Mouse (Mus musculus): ENCODE measurements around the gene Pck1.

Gene Pck1

GRCm38 (mm10) chr2:173151352-173151751 is 1.5 kb upstream of the Pck1 start:
- no peak for DNase-seq (ENCODE audit: low spot score in 2 of 2)

GRCm38 (mm10) chr2:173151784-173152284 is 1.0 kb upstream of the Pck1 start:
- no peak for DNase-seq (ENCODE audit: low spot score in 2 of 2)

- no peak for DNase-seq (ENCODE audit: low spot score in 2 of 2)
Measured at GRCm38 (mm10) chr2:173153266-173153665, 418 bp downstream of the Pck1 start.

GRCm38 (mm10) chr2:173154513-173154912 is 1.7 kb downstream of the Pck1 start:
- DNase-seq (ENCODE audit: low spot score in 2 of 2), result no peak

- DNase-seq (ENCODE audit: low spot score in 2 of 2), result no peak
Measured at GRCm38 (mm10) chr2:173154962-173155361, 2.1 kb downstream of the Pck1 start.

GRCm38 (mm10) chr2:173155907-173156306 is 3.1 kb downstream of the Pck1 start:
- DNase-seq (ENCODE audit: low spot score in 2 of 2), result no peak

GRCm38 (mm10) chr2:173156923-173157322 is 4.1 kb downstream of the Pck1 start:
- DNase-seq (ENCODE audit: low spot score in 2 of 2), result no peak

GRCm38 (mm10) chr2:173157376-173157775 is 4.5 kb downstream of the Pck1 start:
- DNase-seq (ENCODE audit: low spot score in 2 of 2), result no peak

GRCm38 (mm10) chr2:173157871-173158270 is 5.0 kb downstream of the Pck1 start:
- no peak for DNase-seq (ENCODE audit: low spot score in 2 of 2)

- DNase-seq (ENCODE audit: low spot score in 2 of 2), result no peak
Measured at GRCm38 (mm10) chr2:173158390-173159055, 5.7 kb downstream of the Pck1 start.

GRCm38 (mm10) chr2:173159354-173160311 is 6.8 kb downstream of the Pck1 start:
- DNase-seq (ENCODE audit: low spot score in 2 of 2), result peak; percentile 40 to 47

- DNase-seq (ENCODE audit: low spot score in 2 of 2), result no peak
Measured at GRCm38 (mm10) chr2:173163380-173163779, 10.5 kb downstream of the Pck1 start.

- no peak for DNase-seq (ENCODE audit: low spot score in 2 of 2)
Measured at GRCm38 (mm10) chr2:173164358-173164757, 11.5 kb downstream of the Pck1 start.

- DNase-seq (ENCODE audit: low spot score in 2 of 2), result no peak
Measured at GRCm38 (mm10) chr2:173164946-173165345, 12.1 kb downstream of the Pck1 start.

- no peak for DNase-seq (ENCODE audit: low spot score in 2 of 2)
Measured at GRCm38 (mm10) chr2:173165357-173165756, 12.5 kb downstream of the Pck1 start.

- no peak for DNase-seq (ENCODE audit: low spot score in 2 of 2)
Measured at GRCm38 (mm10) chr2:173168411-173168851, 15.6 kb downstream of the Pck1 start.

GRCm38 (mm10) chr2:173170081-173170480 is 17.2 kb downstream of the Pck1 start:
- no peak for DNase-seq (ENCODE audit: low spot score in 2 of 2)

GRCm38 (mm10) chr2:173170715-173171114 is 17.9 kb downstream of the Pck1 start:
- DNase-seq (ENCODE audit: low spot score in 2 of 2), result no peak

GRCm38 (mm10) chr2:173171470-173171869 is 18.6 kb downstream of the Pck1 start:
- DNase-seq (ENCODE audit: low spot score in 2 of 2), result no peak

- no peak for DNase-seq (ENCODE audit: low spot score in 2 of 2)
Measured at GRCm38 (mm10) chr2:173171956-173172355, 19.1 kb downstream of the Pck1 start.

GRCm38 (mm10) chr2:173172386-173172785 is 19.5 kb downstream of the Pck1 start:
- DNase-seq (ENCODE audit: low spot score in 2 of 2), result no peak

- DNase-seq (ENCODE audit: low spot score in 2 of 2), result peak in 1 of 2 experiments; percentile 32
Measured at GRCm38 (mm10) chr2:173173008-173173407, 20.2 kb downstream of the Pck1 start.

All from spleen, postnatal 36 days (tissue).